Mouse (Mus musculus) ES-Bruce4 (cell line): Measurements from ENCODE around the gene Afdn. TPM values are rescaled to one million over a fixed set of nuclear protein-coding genes. Genes with fewer than 3 reads are reported as not detected.

ENCODE experiments used
- H3K27ac ChIP-seq: 2 replicates; pipeline ENCODE4 v1.5.1; 2012; ENCODE audit warnings: low read length, inconsistent platforms; ENCODE audit not compliant: insufficient read depth
- H3K27me3 ChIP-seq: 2 replicates; pipeline ENCODE4 v1.6.1; 2012; ENCODE audit warnings: mild to moderate bottlenecking, low read length, inconsistent platforms; ENCODE audit not compliant: control insufficient read depth, poor library complexity, insufficient read depth, severe bottlenecking
- H3K36me3 ChIP-seq: 2 replicates; pipeline ENCODE4 v1.6.1; 2012; ENCODE audit warnings: inconsistent platforms, mild to moderate bottlenecking, low read length, moderate library complexity; ENCODE audit not compliant: control insufficient read depth, poor library complexity, insufficient read depth, severe bottlenecking
- H3K4me1 ChIP-seq: one replicate; pipeline ENCODE4 v1.8.1; 2011; ENCODE audit warnings: low read length; ENCODE audit not compliant: control insufficient read depth, insufficient read depth
- H3K4me3 ChIP-seq: 2 replicates; pipeline ENCODE4 v1.5.1; 2011; ENCODE audit warnings: low read depth, mild to moderate bottlenecking, low read length
- H3K9ac ChIP-seq: 2 replicates; pipeline ENCODE4 v1.6.1; 2012; ENCODE audit warnings: low read depth, mild to moderate bottlenecking, inconsistent platforms; ENCODE audit not compliant: poor library complexity, severe bottlenecking
- H3K9me3 ChIP-seq: replicated peaks from 2 replicates; pipeline ENCODE4 v1.6.1; 2012; ENCODE audit warnings: mild to moderate bottlenecking, low read length, inconsistent platforms; ENCODE audit not compliant: control insufficient read depth, poor library complexity, insufficient read depth, severe bottlenecking
- CTCF ChIP-seq: IDR thresholded peaks from one replicate; pipeline ENCODE4 v1.8.1; 2011; ENCODE audit warnings: low read depth, low read length
- EP300 ChIP-seq: IDR thresholded peaks from 2 replicates; pipeline ENCODE4 v1.6.1; 2011; ENCODE audit warnings: low read depth, low read length; ENCODE audit not compliant: insufficient read depth
- POLR2A ChIP-seq: IDR thresholded peaks from one replicate; pipeline ENCODE4 v1.8.1; 2011; ENCODE audit warnings: low read length; ENCODE audit not compliant: insufficient read depth
- polyA plus RNA-seq: library from polyadenylated mRNA; stranded (reverse); fragments of >200 nt; gene quantifications from 2 replicates; pipeline ENCODE4 v1.2.4, GENCODE M21; 2011; ENCODE audit warnings: low read depth; ENCODE audit not compliant: missing spikeins, insufficient read depth, insufficient read length

The Afdn gene
- polyA plus RNA-seq, 1 experiment = 286 TPM

DNA sequence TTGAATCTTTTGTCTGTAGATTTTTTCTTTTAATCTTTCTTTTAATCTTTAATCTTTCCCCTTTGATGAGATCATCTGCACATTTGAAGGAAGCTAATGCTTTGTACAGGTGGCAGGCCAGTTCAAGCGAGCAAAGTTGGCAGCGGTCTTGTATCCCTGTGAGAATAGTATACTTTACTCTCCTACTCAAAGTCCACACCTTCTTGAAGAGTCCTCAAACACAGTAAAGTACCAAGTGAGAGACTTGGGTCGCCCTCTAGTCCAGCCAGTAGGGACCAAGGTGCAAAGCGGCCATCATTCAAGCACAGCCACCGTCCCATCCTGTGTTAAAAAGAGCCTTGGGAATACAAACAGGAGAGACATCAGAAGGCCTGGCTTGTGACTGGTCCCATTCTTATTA, 25.3 kb upstream of the Afdn start:
- Histone ChIP-seq H3K4me3 (no peak overlapping the region), H3K27me3 (no peaks in the 10 kb centered on the region), H3K36me3 (no peaks in the 10 kb centered on the region), H3K27ac (no peak overlapping the region), H3K4me1 (peaks cover 6% of the 10 kb centered on the region), H3K9ac (no peak overlapping the region), H3K9me3 (no peaks in the 10 kb centered on the region)
- TF ChIP-seq POLR2A (no peak), EP300 (no peak), CTCF (no peak)

DNA sequence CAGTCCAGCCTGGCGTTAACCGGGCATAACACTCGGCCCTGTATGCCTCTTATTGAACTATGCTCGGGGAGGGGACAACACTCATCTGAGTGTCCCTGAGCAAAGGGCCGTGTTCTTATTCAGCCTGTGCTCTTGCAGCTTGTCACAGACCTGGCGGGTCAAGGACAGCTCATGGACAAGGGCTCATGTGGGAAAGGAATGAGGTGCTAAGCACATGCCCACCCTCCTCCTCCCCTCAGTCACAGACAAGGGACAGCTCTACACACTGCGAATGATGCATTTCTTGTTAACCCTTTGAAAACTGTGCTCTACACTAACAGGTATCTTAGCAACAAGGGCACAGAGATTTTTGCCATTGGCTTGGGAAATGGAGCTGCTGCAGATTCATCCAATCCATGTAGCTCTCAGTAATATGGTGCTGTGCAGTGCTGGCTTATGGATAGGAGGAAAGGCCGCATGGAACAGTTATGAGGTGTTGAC, 24.5 kb upstream of the Afdn start:
- no peak overlapping the region for H3K9ac ChIP-seq
- no peaks in the 10 kb centered on the region for H3K9me3 ChIP-seq
- H3K4me1 ChIP-seq = peaks cover 6% of the 10 kb centered on the region
- H3K27ac ChIP-seq = no peak overlapping the region
- H3K4me3 ChIP-seq = no peak overlapping the region
- no peaks in the 10 kb centered on the region for H3K27me3 ChIP-seq
- H3K36me3 ChIP-seq = no peaks in the 10 kb centered on the region
- TF ChIP-seq CTCF = no peak
- no peak for TF ChIP-seq POLR2A
- no peak for TF ChIP-seq EP300

DNA sequence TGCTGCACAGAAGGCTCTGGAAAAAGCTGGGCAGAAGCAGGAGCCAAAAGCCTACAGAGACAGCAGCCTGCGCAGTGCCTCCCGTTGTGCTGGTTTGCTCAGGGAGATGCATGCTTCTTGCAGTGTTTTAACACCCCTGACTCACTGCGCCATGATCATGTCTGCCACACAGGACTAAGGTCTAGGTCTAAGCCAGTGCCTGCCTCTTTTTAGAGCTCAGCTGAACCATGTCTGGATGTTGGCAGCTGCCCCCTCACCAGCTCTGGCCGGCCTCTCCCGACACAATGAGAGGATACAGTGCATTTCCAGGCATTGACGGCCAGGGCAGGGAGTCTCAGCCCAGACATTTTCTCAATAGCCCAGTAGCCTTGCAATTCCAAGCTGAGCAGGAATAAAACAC, 23.0 kb upstream of the Afdn start:
- TF ChIP-seq EP300 (no peak), POLR2A (no peak), CTCF (no peak)
- Histone ChIP-seq H3K9ac (no peak overlapping the region), H3K4me3 (no peak overlapping the region), H3K36me3 (no peaks in the 10 kb centered on the region), H3K27me3 (no peaks in the 10 kb centered on the region), H3K27ac (no peak overlapping the region), H3K9me3 (no peaks in the 10 kb centered on the region), H3K4me1 (no peaks in the 10 kb centered on the region)

DNA sequence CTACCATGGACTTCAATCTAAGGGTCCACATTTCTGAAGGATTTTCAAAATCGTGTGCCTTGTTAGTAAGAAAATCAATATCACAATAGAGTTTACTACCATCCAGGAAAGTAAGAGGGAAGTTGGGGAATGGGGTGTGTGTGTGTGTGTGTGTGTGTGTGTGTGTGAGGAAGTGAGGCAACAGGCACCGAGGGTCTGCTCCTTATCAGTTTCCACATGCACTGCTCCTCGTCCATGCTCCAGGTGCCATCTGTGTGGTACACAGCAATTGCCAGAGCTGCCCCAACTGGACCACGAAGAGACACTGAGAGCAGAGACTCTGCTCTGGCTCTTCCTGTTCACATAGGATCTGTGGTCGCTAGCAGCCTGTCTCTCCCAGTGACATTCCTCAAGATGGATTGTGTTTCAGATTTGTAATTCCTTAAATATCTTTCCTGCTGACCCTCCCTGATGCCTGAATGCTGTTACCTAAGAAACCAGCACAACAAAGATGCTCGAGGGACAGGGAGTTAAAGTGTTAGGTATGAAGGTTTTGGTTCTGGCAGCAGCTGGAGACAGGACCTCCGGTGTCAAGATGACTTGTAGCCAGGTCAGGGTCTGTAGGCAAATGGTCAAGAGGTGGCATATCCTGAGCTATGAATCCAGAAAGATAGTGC, 22.1 kb upstream of the Afdn start:
- Histone ChIP-seq H3K9me3 (no peaks in the 10 kb centered on the region), H3K4me1 (peaks cover under 1% of the 10 kb centered on the region), H3K36me3 (no peaks in the 10 kb centered on the region), H3K4me3 (no peak overlapping the region), H3K27ac (no peak overlapping the region), H3K27me3 (no peaks in the 10 kb centered on the region), H3K9ac (no peak overlapping the region)
- TF ChIP-seq CTCF = no peak
- TF ChIP-seq POLR2A = no peak

DNA sequence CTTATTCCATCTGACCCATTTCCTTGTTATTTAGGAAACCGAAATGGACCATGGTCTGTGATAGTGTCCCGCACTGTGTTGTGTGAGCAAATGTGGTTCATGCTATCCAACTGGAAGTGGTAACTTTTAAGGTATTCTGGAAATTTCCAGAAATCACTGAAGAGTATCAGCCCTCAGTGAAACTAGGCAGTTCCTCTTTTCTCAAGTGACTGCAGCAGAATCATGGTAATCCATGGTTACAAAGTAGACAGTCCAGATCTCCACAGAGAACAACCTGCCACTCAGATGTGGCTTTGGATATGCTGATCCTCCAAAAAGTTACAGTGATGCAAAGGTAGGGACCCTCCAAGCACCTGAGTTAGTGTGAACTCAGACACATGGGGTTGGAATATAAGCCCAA, 21.4 kb upstream of the Afdn start:
- no peak for TF ChIP-seq POLR2A
- TF ChIP-seq CTCF = no peak
- TF ChIP-seq EP300 = no peak
- Histone ChIP-seq H3K9me3 (no peaks in the 10 kb centered on the region), H3K4me3 (no peak overlapping the region), H3K27ac (no peak overlapping the region), H3K36me3 (no peaks in the 10 kb centered on the region), H3K27me3 (no peaks in the 10 kb centered on the region), H3K9ac (no peak overlapping the region), H3K4me1 (peaks cover 4% of the 10 kb centered on the region)

DNA sequence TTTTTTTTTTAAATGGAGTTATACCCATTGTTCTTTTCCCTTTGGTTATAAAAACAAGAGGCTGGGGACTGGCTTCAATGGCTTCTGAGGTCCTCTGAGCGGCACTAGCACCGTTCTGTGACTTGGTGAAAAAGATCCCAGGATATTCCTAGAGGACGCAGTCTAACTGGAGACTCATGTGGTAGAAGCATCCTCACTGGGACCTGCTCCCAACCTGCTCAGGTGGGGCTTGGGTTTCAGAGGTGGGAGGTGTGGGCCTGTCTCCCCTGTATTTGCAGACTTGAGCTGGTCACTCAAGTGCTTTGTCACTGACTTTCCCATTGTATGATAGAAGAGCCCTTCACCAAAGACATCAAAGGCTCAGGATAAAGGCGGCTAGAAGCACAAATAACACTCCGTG, 20.4 kb upstream of the Afdn start:
- H3K9me3 ChIP-seq = no peaks in the 10 kb centered on the region
- no peak overlapping the region for H3K27ac ChIP-seq
- H3K9ac ChIP-seq = no peak overlapping the region
- TF ChIP-seq EP300 = no peak
- no peaks in the 10 kb centered on the region for H3K27me3 ChIP-seq
- peaks cover 4% of the 10 kb centered on the region for H3K4me1 ChIP-seq
- no peak overlapping the region for H3K4me3 ChIP-seq
- no peaks in the 10 kb centered on the region for H3K36me3 ChIP-seq
